Comparison of ENCODE assay signal across 10 mouse cellular contexts in genomic region chr12:79839096-79839941, GRCm38 (mm10).
DNase-seq lines count a peak whose midpoint lies in the region; ATAC-seq and TF ChIP-seq lines count a peak whose summit lies in the region.
"Had no signal": no experiment of that assay in that cellular context is flagged by ENCODE, and none has a peak within 500 bp of the region (broad histone marks: within the 10 kb centered on the region; RNA-seq: fewer than 3 reads in every experiment).

No protein-coding gene starts in this region.

- H3K27me3 ChIP-seq in forebrain, embryonic 12.5 days: no peaks in the 10 kb centered on the region
- H3K27me3 ChIP-seq in forebrain, postnatal 0 days (ENCODE audit: insufficient read depth, low read length): no peaks in the 10 kb centered on the region
- no peaks in the 10 kb centered on the region for H3K27me3 ChIP-seq in lung, embryonic 15.5 days
- H3K27me3 ChIP-seq in lung, postnatal 0 days (replicated peaks; ENCODE audit: insufficient read depth, low read length): no peaks in the 10 kb centered on the region
- no peaks in the 10 kb centered on the region for H3K27me3 ChIP-seq in intestine, embryonic 16.5 days (replicated peaks; ENCODE audit: control insufficient read depth, insufficient read depth, low read length)
- no peaks in the 10 kb centered on the region for H3K27me3 ChIP-seq in neural tube, embryonic 15.5 days (replicated peaks)

- H3K4me2 ChIP-seq in forebrain, embryonic 12.5 days: 0 out of 2 replicates have a peak overlapping the region, but pooled peaks have one; percentile 2
- no peak overlapping the region for H3K4me2 ChIP-seq in forebrain, postnatal 0 days (ENCODE audit: low read depth)
- no peak overlapping the region for H3K4me2 ChIP-seq in lung, embryonic 15.5 days
- no peak overlapping the region for H3K4me2 ChIP-seq in lung, postnatal 0 days (replicated peaks; ENCODE audit: low read depth, low read length)
- H3K4me2 ChIP-seq in intestine, embryonic 16.5 days (ENCODE audit: low read depth, low read length): no peak overlapping the region
- no peak overlapping the region for H3K4me2 ChIP-seq in neural tube, embryonic 15.5 days

- H3K9ac ChIP-seq in forebrain, embryonic 12.5 days: 0 out of 2 replicates have a peak overlapping the region, but pooled peaks have one; percentile 4
- H3K9ac ChIP-seq in forebrain, postnatal 0 days: no peak overlapping the region
- H3K9ac ChIP-seq in lung, embryonic 15.5 days: peak overlapping the region; percentile 12; the same call in 1 of the 2 replicates
- H3K9ac ChIP-seq in lung, postnatal 0 days (replicated peaks; ENCODE audit: low read depth): no peak overlapping the region
- H3K9ac ChIP-seq in intestine, embryonic 16.5 days (ENCODE audit: low read depth, low read length): no peak overlapping the region; the same call in 1 of the 2 replicates
- no peak overlapping the region for H3K9ac ChIP-seq in neural tube, embryonic 15.5 days (replicated peaks)

- peak overlapping the region; percentile 80 for H3K27ac ChIP-seq in forebrain, embryonic 12.5 days
- H3K27ac ChIP-seq in forebrain, postnatal 0 days (ENCODE audit: low read depth, low read length): no peak overlapping the region
- H3K27ac ChIP-seq in lung, embryonic 15.5 days: peak overlapping the region; percentile 83
- H3K27ac ChIP-seq in lung, postnatal 0 days (ENCODE audit: low read length): no peak overlapping the region
- peak overlapping the region; percentile 54 for H3K27ac ChIP-seq in intestine, embryonic 16.5 days (ENCODE audit: low read length)
- 0 out of 2 replicates have a peak overlapping the region, but pooled peaks have one; percentile 58 for H3K27ac ChIP-seq in neural tube, embryonic 15.5 days (replicated peaks)
- no peak overlapping the region for H3K27ac ChIP-seq in left cerebral cortex, adult 2 months

- 6% methylated on average over 12 of the region's 12 CpGs for WGBS in forebrain, embryonic 12.5 days
- 16% methylated on average over 12 of the region's 12 CpGs for WGBS in forebrain, postnatal 0 days
- 60% methylated on average over 12 of the region's 12 CpGs for WGBS in lung, embryonic 15.5 days
- 64% methylated on average over 12 of the region's 12 CpGs for WGBS in lung, postnatal 0 days
- 68% methylated on average over 12 of the region's 12 CpGs for WGBS in intestine, embryonic 16.5 days
- WGBS in neural tube, embryonic 15.5 days: 34% methylated on average over 12 of the region's 12 CpGs

- ATAC-seq in forebrain, embryonic 12.5 days (ENCODE audit: low FRiP score): peak; percentile 57; the same call in 1 of the 2 replicates
- no peak for ATAC-seq in forebrain, postnatal 0 days
- ATAC-seq in lung, embryonic 15.5 days (ENCODE audit: borderline replicate concordance, extremely low read depth, low FRiP score, low TSS enrichment): no peak
- ATAC-seq in lung, postnatal 0 days: no peak
- no peak for ATAC-seq in intestine, embryonic 16.5 days
- no peak for ATAC-seq in neural tube, embryonic 15.5 days (ENCODE audit: low FRiP score)

- H3K9me3 ChIP-seq in forebrain, embryonic 12.5 days: no peaks in the 10 kb centered on the region
- H3K9me3 ChIP-seq in forebrain, postnatal 0 days (ENCODE audit: low read length): no peaks in the 10 kb centered on the region
- no peaks in the 10 kb centered on the region for H3K9me3 ChIP-seq in lung, embryonic 15.5 days
- H3K9me3 ChIP-seq in lung, postnatal 0 days (ENCODE audit: low read length): no peaks in the 10 kb centered on the region
- no peaks in the 10 kb centered on the region for H3K9me3 ChIP-seq in intestine, embryonic 16.5 days (ENCODE audit: control insufficient read depth, low read length)
- H3K9me3 ChIP-seq in neural tube, embryonic 15.5 days (replicated peaks): no peaks in the 10 kb centered on the region

- DNase-seq in forebrain, postnatal 0 days: no peak
- DNase-seq in lung, postnatal 0 days (ENCODE audit: low spot score): no peak
- no peak for DNase-seq in adipocyte (ENCODE audit: low spot score)
- DNase-seq in left cerebral cortex, adult 2 months (ENCODE audit: extremely low spot score in 1 of 2, low spot score in 2 of 2): no peak
- DNase-seq: cerebellum, postnatal 25 days; lung, adult 2 months had no signal

- intact Hi-C loops in left cerebral cortex, adult 2 months (cut with DNase I): no loop called here

- no peak for TF ChIP-seq EP300 in lung, postnatal 0 days (IDR thresholded peaks at IDR 0.05)

- TF ChIP-seq CTCF in forebrain, postnatal 0 days (IDR thresholded peaks at IDR 0.05; ENCODE audit: low read depth): no peak
- no peak for TF ChIP-seq CTCF in lung, postnatal 0 days (IDR thresholded peaks at IDR 0.05)
- TF ChIP-seq CTCF in left cerebral cortex, adult 2 months (IDR thresholded peaks at IDR 0.05): no peak

- peaks cover 66% of the 10 kb centered on the region for H3K4me1 ChIP-seq in forebrain, embryonic 12.5 days
- H3K4me1 ChIP-seq in forebrain, postnatal 0 days (ENCODE audit: insufficient read depth): peaks cover 9% of the 10 kb centered on the region
- H3K4me1 ChIP-seq in lung, embryonic 15.5 days: peaks cover 83% of the 10 kb centered on the region
- peaks cover 23% of the 10 kb centered on the region for H3K4me1 ChIP-seq in lung, postnatal 0 days (ENCODE audit: insufficient read depth, low read depth, low read length)
- peaks cover 47% of the 10 kb centered on the region for H3K4me1 ChIP-seq in intestine, embryonic 16.5 days (ENCODE audit: control insufficient read depth, insufficient read depth, low read length)
- H3K4me1 ChIP-seq in neural tube, embryonic 15.5 days: peaks cover 42% of the 10 kb centered on the region

- no peak overlapping the region for H3K4me3 ChIP-seq in forebrain, embryonic 12.5 days (replicated peaks)
- H3K4me3 ChIP-seq in forebrain, postnatal 0 days (ENCODE audit: low read depth, low read length): no peak overlapping the region
- H3K4me3 ChIP-seq in lung, embryonic 15.5 days: no peak overlapping the region
- H3K4me3 ChIP-seq in lung, postnatal 0 days (ENCODE audit: low read depth, low read length): no peak overlapping the region
- H3K4me3 ChIP-seq in intestine, embryonic 16.5 days (ENCODE audit: low read length): no peak overlapping the region
- no peak overlapping the region for H3K4me3 ChIP-seq in neural tube, embryonic 15.5 days (replicated peaks)
- H3K4me3 ChIP-seq in left cerebral cortex, adult 2 months: no peak overlapping the region

- H3K36me3 ChIP-seq in forebrain, embryonic 12.5 days (replicated peaks): no peaks in the 10 kb centered on the region
- H3K36me3 ChIP-seq in forebrain, postnatal 0 days (ENCODE audit: insufficient read depth): no peaks in the 10 kb centered on the region
- no peaks in the 10 kb centered on the region for H3K36me3 ChIP-seq in lung, embryonic 15.5 days
- H3K36me3 ChIP-seq in lung, postnatal 0 days (ENCODE audit: insufficient read depth, low read length): no peaks in the 10 kb centered on the region
- no peaks in the 10 kb centered on the region for H3K36me3 ChIP-seq in intestine, embryonic 16.5 days (ENCODE audit: control insufficient read depth, insufficient read depth, low read length)
- no peaks in the 10 kb centered on the region for H3K36me3 ChIP-seq in neural tube, embryonic 15.5 days

Comparison
In these comparisons a context has a peak if more than half of its experiments do, and no peak if none do; other contexts are left out.
1. H3K27ac ChIP-seq: peak in forebrain, embryonic 12.5 days (single experiment), lung, embryonic 15.5 days (single experiment), intestine, embryonic 16.5 days (single experiment) and neural tube, embryonic 15.5 days (single experiment); none in forebrain, postnatal 0 days (single experiment), lung, postnatal 0 days (single experiment) and left cerebral cortex, adult 2 months (single experiment).
2. H3K9ac ChIP-seq: peak in forebrain, embryonic 12.5 days (single experiment) and lung, embryonic 15.5 days (single experiment); none in forebrain, postnatal 0 days (single experiment), lung, postnatal 0 days (single experiment), intestine, embryonic 16.5 days (single experiment) and neural tube, embryonic 15.5 days (single experiment).